Mouse (Mus musculus): ENCODE results near the gene Kat7.

GRCm38 (mm10) chr11:95225448-95225847, 84.6 kb downstream of the Kat7 start:
- TF ChIP-seq CTCF (IDR thresholded peaks at IDR 0.05; ENCODE audit: control insufficient read depth, insufficient read depth, insufficient read length): no peak
- TF ChIP-seq USF1 (IDR thresholded peaks at IDR 0.05; ENCODE audit: low read depth): no peak
- TF ChIP-seq MAX (IDR thresholded peaks at IDR 0.05): no peak
- no peak for TF ChIP-seq MYOD1 (IDR thresholded peaks at IDR 0.05; ENCODE audit: control insufficient read depth, insufficient read length, low read depth)
- TF ChIP-seq FOSL1 (IDR thresholded peaks at IDR 0.05; ENCODE audit: insufficient read depth, low read length, poor library complexity, severe bottlenecking): no peak

All from C2C12 (cell line).